Mouse (Mus musculus): ENCODE results near the gene Olfr1347.
"Not testable (repeated sequence)": the region's sequence is repeated elsewhere in the genome, so short reads cannot be mapped to it uniquely, and the experiment has no call there.

Gene Olfr1347

GRCm38 (mm10) chr7:6499655-6500054 is at the start of gene Olfr1347:
Gene Olfr1347 (minus strand): TSS chr7:6499755.
- DNase-seq (ENCODE audit: low read depth) = no peak

- DNase-seq (ENCODE audit: low read depth) = no peak
Observed at GRCm38 (mm10) chr7:6526141-6526540, 26.6 kb upstream of the Olfr1347 start.

GRCm38 (mm10) chr7:6525001-6525400 is 25.4 kb upstream of the Olfr1347 start:
- DNase-seq (ENCODE audit: low read depth) = no peak

GRCm38 (mm10) chr7:6522850-6523249 is 23.3 kb upstream of the Olfr1347 start, which contains the start of gene Olfr1349:
Gene Olfr1349 (minus strand): TSS chr7:6522950.
- no peak for DNase-seq (ENCODE audit: low read depth)

GRCm38 (mm10) chr7:6521666-6522065 is 22.1 kb upstream of the Olfr1347 start:
- DNase-seq (ENCODE audit: low read depth) = no peak

- DNase-seq (ENCODE audit: low read depth) = no peak
Observed at GRCm38 (mm10) chr7:6508648-6509047, 9.1 kb upstream of the Olfr1347 start, which contains the start of gene Olfr1348. Gene Olfr1348 (minus strand): TSS chr7:6508748.

GRCm38 (mm10) chr7:6486841-6487240 is 12.7 kb downstream of the Olfr1347 start, which contains the start of gene Olfr5:
Gene Olfr5 (minus strand): TSS chr7:6486941.
- no peak for DNase-seq (ENCODE audit: low read depth)

GRCm38 (mm10) chr7:6477633-6478032 is 21.9 kb downstream of the Olfr1347 start:
- not testable (repeated sequence) for DNase-seq (ENCODE audit: low read depth)

GRCm38 (mm10) chr7:6466951-6467350 is 32.6 kb downstream of the Olfr1347 start, which contains the start of gene Olfr1346:
Gene Olfr1346 (plus strand): TSS chr7:6467101.
- no peak for DNase-seq (ENCODE audit: low read depth)

- no peak for DNase-seq (ENCODE audit: low read depth)
Observed at GRCm38 (mm10) chr7:6456399-6456798, 43.2 kb downstream of the Olfr1347 start.

GRCm38 (mm10) chr7:6455868-6456267 is 43.7 kb downstream of the Olfr1347 start, which contains the start of gene Olfr1336:
Gene Olfr1336 (plus strand): TSS chr7:6456168.
- DNase-seq (ENCODE audit: low read depth) = no peak

GRCm38 (mm10) chr7:6447771-6448170 is 51.8 kb downstream of the Olfr1347 start:
- DNase-seq (ENCODE audit: low read depth) = no peak

- DNase-seq (ENCODE audit: low read depth) = no peak
Observed at GRCm38 (mm10) chr7:6441173-6441572, 58.4 kb downstream of the Olfr1347 start.

GRCm38 (mm10) chr7:6438388-6438787 is 61.2 kb downstream of the Olfr1347 start, which contains the start of gene Olfr1344:
Gene Olfr1344 (plus strand): TSS chr7:6438688.
- no peak for DNase-seq (ENCODE audit: low read depth)
